Mouse (Mus musculus) embryo, embryonic 9.5 days (tissue): ENCODE measurements around the gene Grasp.

Experiments used
- DNase-seq: peaks from one replicate; pipeline ENCODE4 v3.0.0-alpha.2; 2017; ENCODE audit errors: extremely low spot score

The Grasp gene

GRCm38 (mm10) chr15:101274380-101274779 is 50.4 kb downstream of the Grasp start:
- DNase-seq, result no peak

DNA sequence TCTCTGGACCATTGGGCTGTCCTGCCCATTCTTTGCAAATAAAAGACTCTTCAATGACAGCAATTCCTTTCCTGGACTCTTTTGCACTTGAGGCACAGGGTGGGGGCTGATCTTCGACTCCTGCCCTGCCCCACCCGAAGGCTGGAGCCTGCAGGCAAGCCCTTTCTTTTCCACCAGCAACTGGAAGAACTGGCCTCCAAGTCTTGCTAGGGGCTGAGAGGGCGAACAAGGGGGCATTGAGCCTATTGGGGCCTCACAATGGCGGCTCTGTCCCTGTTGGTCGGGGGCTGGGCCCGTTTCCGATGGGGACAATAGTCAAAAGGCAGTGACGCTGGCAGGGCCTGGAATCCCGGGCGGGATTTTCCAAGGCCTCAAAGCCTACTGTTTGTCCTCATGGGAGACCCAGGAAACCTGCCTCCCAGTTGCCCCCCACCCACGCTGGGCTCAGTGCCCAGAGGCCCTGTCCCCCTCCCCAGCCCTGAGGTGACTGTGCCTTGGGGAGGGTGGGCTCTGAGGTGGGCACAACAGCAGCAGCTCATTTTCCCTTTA is 53.4 kb downstream of the Grasp start:
- peak; percentile 35 for DNase-seq

DNA sequence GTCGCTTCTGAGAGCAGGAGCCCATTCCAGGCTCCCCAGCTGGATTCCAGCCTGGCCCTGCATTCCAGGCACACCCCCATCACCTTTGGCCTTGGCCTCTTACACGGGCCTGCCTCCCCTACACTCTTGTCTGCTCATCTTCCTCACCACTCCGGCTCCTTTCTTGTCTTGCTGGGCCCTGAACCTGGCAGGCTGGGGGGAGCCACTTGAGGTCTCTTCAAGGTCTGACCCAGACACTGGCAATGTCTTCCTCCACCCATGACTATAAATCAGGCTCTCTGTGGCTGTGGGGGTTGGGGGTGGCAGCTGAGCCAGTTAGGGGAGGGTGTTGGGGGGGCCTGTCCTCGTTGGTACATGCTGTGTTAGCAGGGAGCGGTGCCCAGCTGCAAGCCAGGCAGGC is 54.6 kb downstream of the Grasp start:
- DNase-seq, result no peak

GRCm38 (mm10) chr15:101279430-101279999 is 55.5 kb downstream of the Grasp start:
- DNase-seq, result no peak
